In genomic region chr9:53381113-53381615, GRCm38 (mm10) we compare ENCODE assay signal across 25 mouse cellular contexts. TPM values are rescaled to one million over a fixed set of nuclear protein-coding genes. Genes with fewer than 3 reads are reported as not detected.
DNase-seq lines count a peak whose midpoint lies in the region; ATAC-seq and TF ChIP-seq lines count a peak whose summit lies in the region.
"Had no signal": no experiment of that assay in that cellular context is flagged by ENCODE, and none has a peak within 500 bp of the region (broad histone marks: within the 10 kb centered on the region; RNA-seq: fewer than 3 reads in every experiment).

No protein-coding gene starts in this region.

- H3K9ac ChIP-seq in stomach, postnatal 0 days (ENCODE audit: low read length) = no peak overlapping the region
- no peak overlapping the region for H3K9ac ChIP-seq in liver, embryonic 12.5 days
- H3K9ac ChIP-seq: heart, embryonic 15.5 days; hindbrain, embryonic 14.5 days; intestine, embryonic 15.5 days; limb, embryonic 15.5 days; liver, embryonic 15.5 days; lung, embryonic 15.5 days; neural tube, embryonic 15.5 days; stomach, embryonic 15.5 days had no signal

- H3K36me3 ChIP-seq in kidney, adult 2 months (ENCODE audit: control insufficient read depth, insufficient read depth, low read length) = no peaks in the 10 kb centered on the region
- H3K36me3 ChIP-seq in stomach, postnatal 0 days (ENCODE audit: control insufficient read depth, insufficient read depth, low read length) = no peaks in the 10 kb centered on the region
- no peaks in the 10 kb centered on the region for H3K36me3 ChIP-seq in liver, embryonic 12.5 days
- H3K36me3 ChIP-seq: heart, embryonic 15.5 days; intestine, embryonic 15.5 days; limb, embryonic 15.5 days; liver, embryonic 15.5 days; lung, embryonic 15.5 days; neural tube, embryonic 15.5 days; stomach, embryonic 15.5 days had no signal

- no peaks in the 10 kb centered on the region for H3K27me3 ChIP-seq in kidney, adult 2 months (replicated peaks; ENCODE audit: control insufficient read depth, insufficient read depth, low read length)
- H3K27me3 ChIP-seq in stomach, postnatal 0 days (ENCODE audit: control insufficient read depth, insufficient read depth, low read length) = no peaks in the 10 kb centered on the region
- H3K27me3 ChIP-seq in liver, embryonic 12.5 days (replicated peaks) = peaks cover 23% of the 10 kb centered on the region
- H3K27me3 ChIP-seq: heart, embryonic 15.5 days; intestine, embryonic 15.5 days; limb, embryonic 15.5 days; lung, embryonic 15.5 days; neural tube, embryonic 15.5 days; stomach, embryonic 15.5 days had no signal

- 0 out of 2 replicates have a peak, but pooled peaks have one; percentile 11 for TF ChIP-seq CTCF in kidney, adult 2 months (conservative IDR thresholded peaks at IDR 0.05; ENCODE audit: insufficient read depth, insufficient read length, low read depth, low read length)
- TF ChIP-seq CTCF in stomach, postnatal 0 days (IDR thresholded peaks at IDR 0.05; ENCODE audit: low read depth) = no peak

- DNase-seq in cerebellum, adult 11-12 months = peak; percentile 65
- no peak for DNase-seq in kidney, adult 2 months
- no peak for DNase-seq in kidney, adult 18-20 months
- DNase-seq in A20 (ENCODE audit: low read depth, low spot score) = peak; percentile 10
- peak; percentile 53 to 54 for DNase-seq in cerebellum, postnatal 10 days
- no peak for DNase-seq in stomach, postnatal 0 days (ENCODE audit: low spot score)
- DNase-seq: adrenal gland, postnatal 36 days; gastrocnemius, adult 2 months; heart, postnatal 36 days; kidney, postnatal 10 days; left cerebral cortex, postnatal 4 days; thymus, adult 18-20 months had no signal

- ATAC-seq in cerebellum, adult (ENCODE audit: insufficient number of reproducible peaks, low FRiP score, low TSS enrichment) = no peak
- no peak for ATAC-seq in stomach, postnatal 0 days (ENCODE audit: low FRiP score, low TSS enrichment)
- no peak for ATAC-seq in liver, embryonic 12.5 days
- ATAC-seq: forebrain, embryonic 14.5 days; intestine, embryonic 15.5 days had no signal

- no peaks in the 10 kb centered on the region for H3K9me3 ChIP-seq in stomach, postnatal 0 days (ENCODE audit: control insufficient read depth, low read length)
- no peaks in the 10 kb centered on the region for H3K9me3 ChIP-seq in liver, embryonic 12.5 days (replicated peaks)
- H3K9me3 ChIP-seq: heart, embryonic 15.5 days; intestine, embryonic 15.5 days; limb, embryonic 15.5 days; liver, embryonic 15.5 days; lung, embryonic 15.5 days; neural tube, embryonic 15.5 days; stomach, embryonic 15.5 days had no signal

- WGBS in kidney, adult 2 months = 85% methylated on average over 5 of the region's 5 CpGs
- WGBS in stomach, postnatal 0 days = 73% methylated on average over 4 of the region's 5 CpGs
- WGBS in liver, embryonic 12.5 days (ENCODE audit: insufficient replicate concordance) = 68% methylated on average over 5 of the region's 5 CpGs

- no peak overlapping the region for H3K27ac ChIP-seq in kidney, adult 2 months (ENCODE audit: insufficient read depth, low read depth, low read length)
- H3K27ac ChIP-seq in stomach, postnatal 0 days (replicated peaks) = no peak overlapping the region
- no peak overlapping the region for H3K27ac ChIP-seq in liver, embryonic 12.5 days
- H3K27ac ChIP-seq: gastrocnemius, adult 2 months; heart, embryonic 15.5 days; hindbrain, embryonic 14.5 days; intestine, embryonic 15.5 days; limb, embryonic 15.5 days; liver, embryonic 15.5 days; lung, embryonic 15.5 days; macrophage; neural tube, embryonic 15.5 days; stomach, embryonic 15.5 days had no signal

- H3K4me3 ChIP-seq in kidney, adult 2 months (ENCODE audit: insufficient read depth, low read depth, low read length) = no peak overlapping the region
- no peak overlapping the region for H3K4me3 ChIP-seq in stomach, postnatal 0 days (ENCODE audit: low read depth, low read length)
- no peak overlapping the region for H3K4me3 ChIP-seq in liver, embryonic 12.5 days
- H3K4me3 ChIP-seq: gastrocnemius, adult 2 months; heart, embryonic 15.5 days; intestine, embryonic 15.5 days; limb, embryonic 15.5 days; liver, embryonic 15.5 days; lung, embryonic 15.5 days; neural tube, embryonic 15.5 days; stomach, embryonic 15.5 days had no signal

- TF ChIP-seq EP300 in stomach, postnatal 0 days (optimal IDR thresholded peaks at IDR 0.05) = no peak

- no peak for TF ChIP-seq POLR2A in kidney, adult 2 months (IDR thresholded peaks at IDR 0.05; ENCODE audit: low read depth, low read length)

- no peaks in the 10 kb centered on the region for H3K4me1 ChIP-seq in kidney, adult 2 months (ENCODE audit: control insufficient read depth, insufficient read depth, low read length)
- H3K4me1 ChIP-seq in stomach, postnatal 0 days (replicated peaks; ENCODE audit: control insufficient read depth, insufficient read depth) = peaks cover 3% of the 10 kb centered on the region; the same call in 1 of the 2 replicates
- H3K4me1 ChIP-seq in liver, embryonic 12.5 days = peaks cover 16% of the 10 kb centered on the region

- no peak overlapping the region for H3K4me2 ChIP-seq in stomach, postnatal 0 days (replicated peaks; ENCODE audit: low read depth)
- H3K4me2 ChIP-seq in liver, embryonic 12.5 days = no peak overlapping the region
- H3K4me2 ChIP-seq: heart, embryonic 15.5 days; hindbrain, embryonic 14.5 days; intestine, embryonic 15.5 days; limb, embryonic 15.5 days; liver, embryonic 15.5 days; lung, embryonic 15.5 days; midbrain, embryonic 11.5 days; neural tube, embryonic 15.5 days; stomach, embryonic 15.5 days had no signal

RNA-seq across cellular contexts. Expression of gene Kdelc2, which starts 2.7 kb away (rescaled TPM):
- 3.5 and 4.3 TPM in 2 replicates for polyA plus RNA-seq in kidney, adult 2 months (2012; rRNA removed)
- polyA plus RNA-seq in stomach, postnatal 0 days (2015; fragmentation: Nextera tagmentation; extraction: Ambion mirVana) = 17.1 and 18.0 TPM in 2 replicates
- 7.3 and 8.3 TPM in 2 replicates for polyA plus RNA-seq in liver, embryonic 12.5 days (2016; fragmentation: Nextera tagmentation; extraction: Ambion mirVana)

RNA-seq across cellular contexts. Expression of gene 4930550C14Rik, which starts 21.0 kb away (rescaled TPM):
- polyA plus RNA-seq in kidney, adult 2 months (2012; rRNA removed) = 1.0 and 1.8 TPM in 2 replicates
- polyA plus RNA-seq in stomach, postnatal 0 days (2015; fragmentation: Nextera tagmentation; extraction: Ambion mirVana) = 0.58 and 0.59 TPM in 2 replicates
- 0.89 and 1.0 TPM in 2 replicates for polyA plus RNA-seq in liver, embryonic 12.5 days (2016; fragmentation: Nextera tagmentation; extraction: Ambion mirVana)
- polyA plus RNA-seq: hindbrain, embryonic 14.5 days had no signal

Comparison
In these comparisons a context has a peak if more than half of its experiments do, and no peak if none do; other contexts are left out.
1. DNase-seq: peak in cerebellum, adult 11-12 months (single experiment), A20 (single experiment) and cerebellum, postnatal 10 days (2 of 2); none in kidney, adult 2 months (single experiment), kidney, adult 18-20 months (single experiment) and stomach, postnatal 0 days (single experiment).